Mouse (Mus musculus) forebrain, embryonic 10.5 days (tissue): ENCODE measurements at regions not wholly inside any gene's neighbourhood (a gene's known extent, or its start where the extent isn't known, plus 50 kb on each side); places are given as distances from the start of the nearest gene placed in this dataset.

Source experiments
- DNase-seq: peaks from one replicate; pipeline ENCODE4 v3.0.0-alpha.2; 2017; ENCODE audit warnings: low spot score; ENCODE audit errors: extremely low spot score
- H3K27ac ChIP-seq: fragments of 300-500 bp; sonication (generic); 2 replicates; pipeline ENCODE4 v1.5.1; 2016; ENCODE audit warnings: mild to moderate bottlenecking
- H3K27me3 ChIP-seq: fragments of 300-500 bp; sonication (generic); 2 replicates; pipeline ENCODE4 v1.6.1; 2016; ENCODE audit warnings: mild to moderate bottlenecking; ENCODE audit not compliant: poor library complexity, severe bottlenecking
- H3K36me3 ChIP-seq: fragments of 300-500 bp; sonication (generic); replicated peaks from 2 replicates; pipeline ENCODE4 v1.6.1; 2016; ENCODE audit warnings: mild to moderate bottlenecking, moderate library complexity
- H3K4me1 ChIP-seq: fragments of 300-500 bp; sonication (generic); 2 replicates; pipeline ENCODE4 v1.6.1; 2016
- H3K4me3 ChIP-seq: fragments of 300-500 bp; sonication (generic); 2 replicates; pipeline ENCODE4 v1.5.1; 2016; ENCODE audit warnings: mild to moderate bottlenecking, moderate library complexity
- H3K9me3 ChIP-seq: fragments of 300-500 bp; sonication (generic); 2 replicates; pipeline ENCODE4 v1.6.1; 2016; ENCODE audit warnings: mild to moderate bottlenecking, moderate library complexity
- WGBS: fragments of 180-500 bp; shearing (Covaris S2); methylation state at CpG from one replicate; pipeline ENCODE4 v1.1.7; 2016; 5-methylcytosine and 5-hydroxymethylcytosine counted together

- Histone ChIP-seq H3K27me3 (no peaks in the 10 kb centered on the region), H3K27ac (no peak overlapping the region), H3K4me1 (no peaks in the 10 kb centered on the region), H3K9me3 (no peaks in the 10 kb centered on the region; the same call in 1 of the 2 replicates), H3K36me3 (no peaks in the 10 kb centered on the region), H3K4me3 (no peak overlapping the region)
- DNase-seq, result no peak
- WGBS, result 73% methylated on average over 3 of the region's 3 CpGs
Observed at GRCm38 (mm10) chr4:9935949-9936348, 938.3 kb upstream of the 2610301B20Rik start.

DNA sequence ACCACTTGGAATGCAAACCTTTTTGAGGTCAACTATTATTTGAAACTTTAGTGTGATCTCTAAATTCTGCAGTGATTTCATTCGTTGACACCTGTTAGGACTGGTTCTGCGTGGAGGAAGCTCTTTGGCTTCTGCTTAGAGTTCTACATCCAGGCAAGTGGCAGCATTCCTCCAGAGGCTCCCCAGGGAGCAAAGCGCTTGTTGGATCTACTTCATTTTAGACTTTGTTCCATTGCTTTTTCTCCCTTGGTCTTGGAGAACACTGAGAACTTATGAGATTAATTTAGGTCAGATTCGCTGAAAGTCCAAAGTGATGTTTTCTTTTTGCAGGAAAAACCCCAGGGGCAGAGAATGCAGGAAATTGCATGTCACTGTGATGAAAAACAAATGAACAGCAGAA is 922.9 kb upstream of the 2610301B20Rik start:
- no peak for DNase-seq
- no peak overlapping the region for H3K27ac ChIP-seq
- no peaks in the 10 kb centered on the region for H3K4me1 ChIP-seq
- H3K27me3 ChIP-seq, result no peaks in the 10 kb centered on the region
- no peaks in the 10 kb centered on the region for H3K9me3 ChIP-seq
- no peak overlapping the region for H3K4me3 ChIP-seq
- no peaks in the 10 kb centered on the region for H3K36me3 ChIP-seq
- 92% methylated on average over 4 of the region's 4 CpGs for WGBS

DNA sequence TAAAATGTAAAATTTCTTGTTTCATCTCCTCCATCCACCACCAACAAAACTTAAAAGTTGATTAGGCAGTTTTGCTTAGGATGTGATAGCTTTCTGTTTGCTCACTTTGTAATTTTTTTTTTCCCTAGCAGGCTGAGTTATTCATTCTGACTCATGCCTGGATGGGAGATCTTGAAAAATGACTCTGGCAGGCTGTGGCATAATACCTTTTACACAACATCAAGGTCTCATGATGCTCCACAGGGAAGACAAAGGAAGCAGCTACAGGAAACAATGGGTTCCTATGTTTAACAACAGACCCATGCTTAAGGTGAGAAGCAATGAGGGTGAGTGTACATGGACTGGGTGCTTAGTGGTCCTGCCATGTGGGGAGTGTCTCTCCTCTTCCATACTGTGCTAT is 899.7 kb upstream of the 2610301B20Rik start:
- no peak overlapping the region for H3K4me3 ChIP-seq
- H3K36me3 ChIP-seq, result no peaks in the 10 kb centered on the region
- no peaks in the 10 kb centered on the region for H3K4me1 ChIP-seq
- no peaks in the 10 kb centered on the region for H3K27me3 ChIP-seq
- no peak for DNase-seq
- H3K9me3 ChIP-seq, result no peaks in the 10 kb centered on the region
- H3K27ac ChIP-seq, result no peak overlapping the region

GRCm38 (mm10) chr4:9981354-9982040 is 892.8 kb upstream of the 2610301B20Rik start:
- no peak for DNase-seq
- 86% methylated on average over 3 of the region's 3 CpGs for WGBS
- H3K27ac ChIP-seq, result no peak overlapping the region
- no peaks in the 10 kb centered on the region for H3K27me3 ChIP-seq
- no peaks in the 10 kb centered on the region for H3K4me1 ChIP-seq
- H3K36me3 ChIP-seq, result no peaks in the 10 kb centered on the region
- H3K9me3 ChIP-seq, result no peaks in the 10 kb centered on the region
- H3K4me3 ChIP-seq, result no peak overlapping the region

- Histone ChIP-seq H3K36me3 (no peaks in the 10 kb centered on the region), H3K4me3 (no peak overlapping the region), H3K4me1 (no peaks in the 10 kb centered on the region), H3K27ac (no peak overlapping the region), H3K27me3 (no peaks in the 10 kb centered on the region), H3K9me3 (no peaks in the 10 kb centered on the region)
- WGBS, result 79% methylated on average over 7 of the region's 7 CpGs
- DNase-seq, result no peak
Observed at GRCm38 (mm10) chr4:9982786-9983525, 891.3 kb upstream of the 2610301B20Rik start.

- Histone ChIP-seq H3K27ac (no peak overlapping the region), H3K36me3 (no peaks in the 10 kb centered on the region), H3K4me1 (no peaks in the 10 kb centered on the region), H3K27me3 (no peaks in the 10 kb centered on the region), H3K4me3 (no peak overlapping the region), H3K9me3 (no peaks in the 10 kb centered on the region)
- no peak for DNase-seq
- WGBS, result 43% methylated on average over 1 of the region's 1 CpGs
Observed at GRCm38 (mm10) chr4:9993871-9994270, 880.4 kb upstream of the 2610301B20Rik start.

DNA sequence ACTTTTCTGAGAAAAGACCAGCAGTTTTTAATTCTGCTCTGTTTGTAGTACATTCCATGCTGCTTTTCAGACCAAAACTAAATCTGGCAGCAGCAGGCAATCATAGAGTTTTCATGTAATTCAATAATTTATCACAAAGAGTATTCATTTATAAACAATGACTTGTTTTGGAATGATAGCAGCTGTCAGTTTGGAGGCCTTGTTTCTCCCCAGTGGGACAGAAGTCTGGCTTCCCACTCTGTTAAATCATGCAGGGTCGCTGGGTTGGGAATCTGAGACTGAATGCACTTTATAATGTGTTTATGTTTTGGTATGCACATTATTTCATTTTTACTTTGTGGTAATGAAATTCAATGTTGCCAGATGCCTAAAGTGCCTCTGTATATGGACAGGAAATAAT is 879.8 kb upstream of the 2610301B20Rik start:
- Histone ChIP-seq H3K9me3 (no peaks in the 10 kb centered on the region), H3K27me3 (no peaks in the 10 kb centered on the region), H3K4me3 (no peak overlapping the region), H3K27ac (no peak overlapping the region), H3K36me3 (no peaks in the 10 kb centered on the region), H3K4me1 (no peaks in the 10 kb centered on the region)
- no peak for DNase-seq
- 70% methylated on average over 1 of the region's 1 CpGs for WGBS

- Histone ChIP-seq H3K4me3 (no peak overlapping the region), H3K27ac (no peak overlapping the region), H3K27me3 (no peaks in the 10 kb centered on the region), H3K4me1 (peaks cover 11% of the 10 kb centered on the region), H3K36me3 (no peaks in the 10 kb centered on the region), H3K9me3 (no peaks in the 10 kb centered on the region)
- no peak for DNase-seq
Observed at GRCm38 (mm10) chr4:10030316-10030715, 844.0 kb upstream of the 2610301B20Rik start.

GRCm38 (mm10) chr4:10031764-10032163 is 842.5 kb upstream of the 2610301B20Rik start:
- WGBS, result 12% methylated on average over 3 of the region's 3 CpGs

GRCm38 (mm10) chr4:10035336-10035735 is 839.0 kb upstream of the 2610301B20Rik start:
- H3K9me3 ChIP-seq, result no peaks in the 10 kb centered on the region
- DNase-seq, result no peak
- no peaks in the 10 kb centered on the region for H3K36me3 ChIP-seq
- no peak overlapping the region for H3K4me3 ChIP-seq
- H3K27ac ChIP-seq, result no peak overlapping the region
- H3K27me3 ChIP-seq, result no peaks in the 10 kb centered on the region
- peaks cover 11% of the 10 kb centered on the region for H3K4me1 ChIP-seq
- WGBS, result 88% methylated on average over 1 of the region's 1 CpGs

More at GRCm38 (mm10) chr4:10031764-10032163, 842.5 kb upstream of the 2610301B20Rik start:
- no peaks in the 10 kb centered on the region for H3K36me3 ChIP-seq
- no peak for DNase-seq
- H3K27me3 ChIP-seq, result no peaks in the 10 kb centered on the region
- H3K9me3 ChIP-seq, result no peaks in the 10 kb centered on the region
- no peak overlapping the region for H3K4me3 ChIP-seq
- H3K27ac ChIP-seq, result no peak overlapping the region
- H3K4me1 ChIP-seq, result peaks cover 11% of the 10 kb centered on the region

- H3K4me3 ChIP-seq, result no peak overlapping the region
- DNase-seq, result no peak
- no peaks in the 10 kb centered on the region for H3K36me3 ChIP-seq
- H3K9me3 ChIP-seq, result no peaks in the 10 kb centered on the region
- 81% methylated on average over 2 of the region's 2 CpGs for WGBS
- no peaks in the 10 kb centered on the region for H3K4me1 ChIP-seq
- H3K27ac ChIP-seq, result no peak overlapping the region
- no peaks in the 10 kb centered on the region for H3K27me3 ChIP-seq
Observed at GRCm38 (mm10) chr4:10041301-10042093, 832.8 kb upstream of the 2610301B20Rik start.

DNA sequence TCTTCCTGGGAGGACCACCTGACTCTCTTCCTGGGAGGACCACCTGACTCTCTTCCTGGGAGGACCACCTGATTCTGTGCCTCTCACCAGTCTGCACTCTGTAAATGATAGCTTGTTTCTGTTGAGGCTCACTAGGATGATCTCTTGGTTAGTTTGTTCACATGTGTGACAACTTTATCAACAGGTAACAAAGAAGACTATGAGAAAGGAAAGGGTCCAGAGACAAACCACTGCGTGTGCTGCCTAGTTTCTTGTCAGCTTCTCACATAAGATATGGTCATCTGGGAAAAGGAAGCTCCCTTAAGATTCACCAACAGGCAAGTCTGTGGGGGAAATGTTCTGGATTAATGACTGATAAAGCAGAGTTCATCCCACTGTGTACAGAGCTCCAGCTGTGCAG is 825.5 kb upstream of the 2610301B20Rik start:
- Histone ChIP-seq H3K27ac (no peak overlapping the region), H3K27me3 (no peaks in the 10 kb centered on the region), H3K36me3 (no peaks in the 10 kb centered on the region), H3K9me3 (no peaks in the 10 kb centered on the region), H3K4me3 (no peak overlapping the region), H3K4me1 (peaks cover 12% of the 10 kb centered on the region)
- WGBS, result 91% methylated on average over 1 of the region's 1 CpGs
- DNase-seq, result no peak

DNA sequence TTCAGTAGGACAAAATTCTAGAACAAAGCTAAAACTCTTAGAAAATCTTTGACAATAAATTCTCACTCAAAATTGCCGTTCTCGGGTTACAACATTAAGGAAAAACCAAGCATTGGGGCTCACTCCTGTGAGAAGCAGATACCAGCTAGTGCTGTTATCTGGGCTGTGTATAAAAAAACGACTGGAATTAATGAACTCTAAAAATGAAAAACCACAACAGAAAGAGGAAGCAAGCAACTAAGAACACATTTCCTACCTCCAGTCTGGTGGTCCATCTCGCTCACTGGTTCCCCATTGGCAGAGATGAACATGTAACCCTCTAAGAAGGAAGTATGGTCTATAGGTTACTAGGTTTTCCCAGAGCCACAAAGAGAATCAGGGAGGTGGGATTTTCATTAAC is 824.9 kb upstream of the 2610301B20Rik start:
- WGBS, result 78% methylated on average over 4 of the region's 4 CpGs
- Histone ChIP-seq H3K27me3 (no peaks in the 10 kb centered on the region), H3K4me3 (no peak overlapping the region), H3K36me3 (no peaks in the 10 kb centered on the region), H3K4me1 (peaks cover 12% of the 10 kb centered on the region), H3K9me3 (no peaks in the 10 kb centered on the region), H3K27ac (no peak overlapping the region)
- DNase-seq, result no peak
